Mouse (Mus musculus) kidney, postnatal 10 days (tissue): ENCODE data around the gene Foxp1.

Source experiments
- DNase-seq: peaks from one replicate; pipeline ENCODE4 v3.0.0; 2021; ENCODE audit warnings: mixed read lengths

The Foxp1 gene

GRCm38 (mm10) chr6:99385059-99385604 lies 137.4 kb downstream of the Foxp1 start:
- peak; percentile 43 for DNase-seq

DNA sequence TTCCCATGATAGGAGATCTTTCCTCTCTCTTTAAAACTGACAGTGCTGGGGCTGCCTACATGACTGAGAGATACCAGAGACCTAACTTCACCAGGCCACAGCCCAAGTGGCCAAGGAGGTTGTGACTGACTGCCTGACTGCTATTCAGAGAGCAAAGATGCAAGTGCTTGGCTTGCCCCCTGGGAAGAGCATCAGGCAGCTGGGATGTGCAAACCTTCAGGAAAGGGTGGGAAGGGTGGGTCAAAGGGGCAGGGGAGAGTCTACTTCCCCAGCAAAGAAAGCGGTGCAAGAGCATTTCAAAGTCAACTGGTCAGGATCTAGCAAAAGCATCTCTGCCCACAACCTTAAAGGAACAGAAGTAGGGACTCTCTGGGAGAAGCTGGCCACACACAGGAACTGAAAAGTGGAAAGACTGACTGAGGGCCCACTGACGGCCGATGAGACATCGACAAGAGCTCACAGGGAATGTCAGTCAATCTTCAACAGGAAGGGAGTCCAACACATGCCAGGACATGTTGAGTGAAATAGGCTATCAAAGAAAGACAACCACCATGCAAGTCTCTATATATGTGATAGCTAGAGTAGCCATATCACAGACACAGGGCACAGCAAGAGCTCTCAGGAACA lies 138.6 kb downstream of the Foxp1 start:
- DNase-seq: no peak

DNA sequence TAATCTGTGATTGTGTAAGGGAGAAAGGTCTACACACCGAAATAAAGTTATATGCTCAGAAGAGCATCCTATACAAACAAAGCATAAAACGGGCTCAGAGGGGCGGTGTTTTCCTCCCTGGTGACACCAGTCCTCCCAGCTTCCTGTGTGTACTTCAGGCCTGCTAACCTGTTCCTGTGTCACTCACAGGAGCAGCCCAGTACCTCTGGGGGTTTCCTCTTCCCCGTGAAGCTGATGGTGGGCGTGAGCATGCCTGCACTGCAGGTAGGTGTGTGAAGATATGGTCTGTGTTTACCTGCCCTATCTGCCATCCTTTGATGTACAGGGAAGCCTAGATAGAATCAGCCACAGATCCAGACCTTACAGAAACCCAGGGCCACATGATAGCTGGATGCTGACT lies 142.4 kb downstream of the Foxp1 start:
- no peak for DNase-seq

DNA sequence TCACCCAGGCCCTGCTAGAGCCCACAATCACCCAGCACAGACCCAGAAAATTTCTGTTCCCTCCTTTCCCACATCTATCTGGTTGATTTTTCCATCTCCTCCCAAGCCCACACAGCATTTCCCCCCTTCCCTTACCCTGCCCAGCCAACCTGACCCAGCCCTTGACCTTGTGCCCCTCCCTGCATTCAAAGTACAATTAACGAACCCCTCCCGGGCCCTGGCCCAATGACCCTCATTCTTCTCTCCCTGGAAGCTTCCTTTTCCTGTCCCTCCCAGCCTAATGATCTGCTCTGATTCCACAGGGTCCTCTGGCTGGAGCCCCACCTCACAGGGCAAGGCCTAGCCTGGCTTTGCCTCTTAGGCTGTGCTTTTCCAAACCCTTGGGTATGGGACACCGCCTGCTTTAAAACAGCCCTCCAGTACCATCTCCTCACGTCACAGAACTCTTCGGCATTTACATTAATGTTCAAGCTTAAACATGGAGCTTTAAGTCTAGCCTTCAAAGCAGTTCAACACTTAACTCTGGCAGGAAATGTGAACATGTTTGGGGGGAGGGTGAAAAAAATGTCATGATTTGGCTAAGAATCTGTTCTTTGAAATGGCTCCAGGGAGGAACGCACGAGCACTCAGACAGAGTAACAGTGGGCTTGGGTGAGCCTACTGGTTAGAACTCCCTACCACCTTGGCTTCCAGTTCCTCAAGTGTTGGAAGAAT lies 143.4 kb downstream of the Foxp1 start:
- peak; percentile 68 for DNase-seq

- no peak for DNase-seq
These were observed 144.8 kb downstream of the Foxp1 start for GRCm38 (mm10) chr6:99377716-99378115.

- DNase-seq: no peak
These were observed 145.4 kb downstream of the Foxp1 start for GRCm38 (mm10) chr6:99377131-99377530.

DNA sequence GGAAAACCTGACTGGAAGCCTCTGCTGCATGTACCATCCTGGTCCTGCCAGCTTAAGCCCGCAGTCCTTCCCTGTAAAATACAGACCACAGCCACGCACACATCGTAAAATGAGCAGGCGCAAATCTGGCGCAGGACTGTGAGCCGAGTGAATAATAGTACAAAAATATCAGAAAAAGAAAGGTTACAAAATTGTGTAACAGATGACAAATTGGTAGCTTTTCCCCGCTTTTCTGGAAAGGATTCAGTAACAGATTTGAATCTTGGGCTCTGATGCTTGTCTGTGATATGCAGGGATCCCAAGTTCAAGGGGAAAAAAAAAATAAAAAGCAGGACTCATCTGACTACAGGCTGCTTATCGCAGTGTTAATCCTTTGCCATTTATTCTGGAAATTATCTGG lies 145.8 kb downstream of the Foxp1 start:
- no peak for DNase-seq

DNA sequence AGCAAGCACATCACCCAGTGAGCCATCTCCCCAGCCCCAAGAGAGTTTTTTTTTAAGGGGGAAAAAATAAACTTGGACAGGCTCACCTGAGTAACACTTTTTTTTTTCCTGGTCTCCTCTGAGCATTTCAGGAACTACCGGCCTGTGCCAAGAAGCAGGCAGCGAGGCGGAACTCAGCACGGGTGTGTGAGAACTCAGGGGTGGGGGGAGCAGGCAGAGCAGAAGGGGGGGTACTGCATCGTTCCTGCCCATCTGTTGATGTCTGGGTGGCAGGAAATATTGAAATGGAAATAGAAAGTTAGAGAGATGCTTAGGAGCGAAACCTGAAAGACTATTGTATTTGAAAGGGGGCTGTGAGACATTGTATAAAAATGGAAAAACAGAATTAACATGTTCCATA lies 146.7 kb downstream of the Foxp1 start:
- peak; percentile 43 for DNase-seq

- no peak for DNase-seq
These were observed 147.1 kb downstream of the Foxp1 start for GRCm38 (mm10) chr6:99375376-99375775.

DNA sequence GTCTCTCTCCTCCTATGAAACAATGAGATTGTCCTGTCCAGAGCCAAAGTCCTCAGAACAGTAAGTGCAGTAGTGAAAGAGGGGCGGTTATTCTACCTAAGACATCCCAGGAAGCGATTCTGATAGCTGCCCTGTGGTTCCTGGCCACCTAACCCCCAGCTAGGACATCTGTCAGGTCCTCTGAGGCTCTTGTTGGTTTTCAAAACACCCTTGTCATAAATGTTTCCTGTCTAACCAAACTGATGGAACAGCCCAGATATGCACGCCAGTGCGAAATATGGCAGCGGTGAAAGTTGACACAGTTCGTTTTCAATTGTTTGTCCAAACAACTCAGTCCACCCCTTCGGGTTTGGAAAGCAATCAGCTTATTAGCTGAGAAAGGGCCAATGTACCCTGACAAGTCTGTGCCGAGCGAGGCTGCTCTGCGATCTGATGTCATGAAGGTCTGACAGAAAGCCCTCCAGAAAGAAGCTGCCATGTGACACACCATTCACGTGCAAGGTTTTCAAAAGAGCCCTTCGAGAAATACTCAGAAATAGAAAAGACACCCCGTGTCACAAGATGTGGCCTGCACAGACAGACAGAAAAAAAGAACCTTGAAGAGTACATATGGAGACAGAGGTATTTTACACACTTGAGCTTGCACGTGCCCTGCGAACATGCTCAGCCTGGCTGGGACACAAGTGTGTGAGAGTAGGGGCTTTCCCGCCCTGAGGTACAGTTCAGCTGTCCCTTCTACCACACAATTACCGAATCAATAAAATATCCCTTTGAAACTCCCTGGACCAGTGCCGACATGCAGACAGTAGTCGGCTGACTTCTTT lies 147.9 kb downstream of the Foxp1 start:
- peak; percentile 59 for DNase-seq

DNA sequence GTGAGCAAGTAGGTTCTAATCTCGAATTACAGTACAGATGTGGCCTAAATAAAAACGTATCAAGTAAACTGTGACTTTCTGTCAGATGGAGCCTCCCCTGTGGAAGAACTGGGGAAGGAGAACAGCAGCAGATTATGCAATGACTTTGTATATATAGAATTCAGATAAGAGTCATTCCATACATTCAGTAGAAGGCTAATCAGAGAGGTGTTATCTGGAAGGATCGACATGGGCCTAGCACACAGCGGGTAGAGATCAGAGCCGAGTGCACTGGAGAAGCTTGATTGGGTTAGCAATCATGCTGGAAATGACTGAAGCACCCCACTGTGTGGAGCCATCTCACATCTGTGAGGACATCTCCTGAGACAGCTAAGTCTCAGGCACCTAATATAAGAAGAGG lies 150.1 kb downstream of the Foxp1 start:
- DNase-seq: no peak

DNA sequence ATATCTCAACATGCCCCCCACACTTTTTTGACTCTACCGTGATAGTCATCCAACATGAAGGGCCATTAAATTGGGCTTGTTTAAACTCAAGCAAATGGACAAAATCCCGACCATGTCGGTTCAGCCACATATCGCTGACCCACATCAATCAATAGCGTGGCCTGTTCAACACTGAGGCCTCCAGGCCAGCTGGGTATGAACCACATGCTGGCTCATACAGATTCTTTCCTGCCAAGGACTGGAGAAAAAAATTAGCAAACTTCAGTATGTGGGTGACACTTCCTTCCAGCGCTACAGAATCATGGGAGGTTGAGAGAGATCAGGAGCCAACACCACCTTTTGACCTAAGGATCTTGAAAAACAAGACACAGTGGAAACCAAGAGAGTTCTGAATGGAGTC lies 150.5 kb downstream of the Foxp1 start:
- DNase-seq: no peak

DNA sequence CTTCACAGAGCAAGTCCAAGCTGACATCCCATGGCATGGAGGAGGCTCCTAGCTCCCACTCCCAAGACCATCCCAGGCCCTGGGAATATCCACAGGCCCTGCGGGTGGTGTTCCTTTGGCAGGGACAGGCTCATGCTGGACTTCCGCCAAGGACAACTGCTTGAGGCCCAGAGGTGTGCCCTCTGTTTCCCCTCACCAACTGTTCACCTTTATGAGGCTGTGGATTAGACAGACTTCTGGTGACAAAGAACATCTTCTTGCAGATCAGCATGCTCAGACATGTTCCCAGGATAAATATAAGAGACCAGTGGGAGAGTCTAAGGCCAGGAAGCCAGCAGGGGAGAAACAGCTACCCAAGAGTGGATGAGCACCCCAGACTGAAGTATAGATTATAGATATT lies 152.6 kb downstream of the Foxp1 start:
- DNase-seq: peak; percentile 31

- no peak for DNase-seq
These were observed 153.4 kb downstream of the Foxp1 start for GRCm38 (mm10) chr6:99369156-99369555.

- DNase-seq: no peak
These were observed 154.3 kb downstream of the Foxp1 start for GRCm38 (mm10) chr6:99368118-99368753.

GRCm38 (mm10) chr6:99364545-99364944 lies 158.0 kb downstream of the Foxp1 start:
- no peak for DNase-seq

DNA sequence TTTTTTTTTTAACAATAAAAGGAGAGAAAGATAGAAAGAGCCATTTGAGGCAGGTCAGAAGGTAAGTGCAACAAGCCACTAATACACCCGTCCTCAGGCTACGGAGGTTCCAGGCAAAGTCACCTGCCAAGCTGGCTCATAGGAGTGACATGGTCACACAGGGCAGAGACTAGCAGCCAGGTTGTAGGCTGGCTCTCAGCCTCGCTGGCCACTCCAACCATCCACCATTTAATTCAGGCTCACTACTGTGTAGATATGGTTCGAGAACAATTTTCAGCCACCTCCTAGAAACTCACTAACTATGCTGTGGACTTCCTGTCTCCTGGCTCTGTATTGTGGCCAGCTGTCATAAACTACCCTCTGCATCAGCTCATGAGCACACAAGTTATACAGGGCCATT lies 161.9 kb downstream of the Foxp1 start:
- no peak for DNase-seq

DNA sequence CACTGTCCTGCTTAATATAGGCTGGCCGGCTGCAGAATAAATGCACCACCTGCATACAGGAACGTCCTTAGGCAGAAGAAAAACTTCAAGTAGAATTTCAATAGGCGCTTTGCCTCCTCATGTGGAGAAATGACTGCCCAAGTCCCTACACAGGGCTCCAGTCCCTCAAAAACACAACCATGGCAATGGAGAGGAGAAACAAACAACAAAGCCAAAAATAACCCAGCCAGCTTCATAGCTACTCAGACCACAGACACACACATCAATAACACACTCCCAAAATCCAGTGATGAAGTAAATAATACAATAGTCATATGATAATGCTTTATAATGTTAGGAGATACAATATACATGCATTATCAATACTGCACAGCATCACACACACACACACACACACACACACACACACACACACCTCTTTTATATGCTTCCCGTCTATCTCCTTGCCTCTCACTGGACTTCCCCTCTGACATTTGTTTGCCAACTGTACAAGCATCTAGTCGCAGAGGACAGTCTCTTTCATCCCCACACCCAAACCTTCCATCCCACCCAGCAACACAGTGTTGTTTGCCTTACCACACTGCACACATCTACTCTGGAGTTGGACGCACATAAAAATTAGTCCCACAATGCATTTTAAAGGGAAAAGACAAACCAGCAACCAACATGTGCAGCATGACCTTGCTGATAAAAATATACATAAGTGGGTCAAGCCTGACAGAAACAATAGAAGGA lies 162.6 kb downstream of the Foxp1 start:
- no peak for DNase-seq

- DNase-seq: no peak
These were observed 163.4 kb downstream of the Foxp1 start for GRCm38 (mm10) chr6:99359036-99359698.

- DNase-seq: no peak
These were observed 164.6 kb downstream of the Foxp1 start for GRCm38 (mm10) chr6:99357931-99358330.

- no peak for DNase-seq
These were observed 168.2 kb downstream of the Foxp1 start for GRCm38 (mm10) chr6:99354338-99354737.

- DNase-seq: no peak
These were observed 169.1 kb downstream of the Foxp1 start for GRCm38 (mm10) chr6:99353441-99353840.
